Mouse (Mus musculus) G1E-ER4 (cell line): ENCODE data around the gene Zmiz1. TPM values are rescaled to one million over a fixed set of nuclear protein-coding genes. Genes with fewer than 3 reads are reported as not detected.

Experiments
- GATA1 ChIP-seq: IDR thresholded peaks from one replicate; pipeline ENCODE4 v1.8.0; 2012; ENCODE audit warnings: low read length, inconsistent platforms
- polyA plus RNA-seq: library from polyadenylated mRNA; stranded (reverse); fragments of >175 nt; gene quantifications from 2 replicates; pipeline ENCODE4 v1.2.3, GENCODE M21; 2012

Zmiz1 gene
- polyA plus RNA-seq, 1 experiment = not detected

- TF ChIP-seq GATA1 = no peak
Observed at GRCm38 (mm10) chr14:25682020-25682419, 223.0 kb downstream of the Zmiz1 start.

GRCm38 (mm10) chr14:25686216-25686945 is 227.4 kb downstream of the Zmiz1 start:
- TF ChIP-seq GATA1 = no peak

- TF ChIP-seq GATA1 = no peak
Observed at GRCm38 (mm10) chr14:25686983-25687901, 228.3 kb downstream of the Zmiz1 start.

- no peak for TF ChIP-seq GATA1
Observed at GRCm38 (mm10) chr14:25693271-25693887, 234.4 kb downstream of the Zmiz1 start.

- TF ChIP-seq GATA1 = no peak
Observed at GRCm38 (mm10) chr14:25693888-25694568, 235.0 kb downstream of the Zmiz1 start, which contains the start of gene Ppif. TSS of gene Ppif (plus strand) at chr14:25694154.

- no peak for TF ChIP-seq GATA1
Observed at GRCm38 (mm10) chr14:25694569-25694897, 235.5 kb downstream of the Zmiz1 start.

- TF ChIP-seq GATA1 = no peak
Observed at GRCm38 (mm10) chr14:25695059-25695458, 236.1 kb downstream of the Zmiz1 start.

- no peak for TF ChIP-seq GATA1
Observed at GRCm38 (mm10) chr14:25696356-25696755, 237.4 kb downstream of the Zmiz1 start.

- no peak for TF ChIP-seq GATA1
Observed at GRCm38 (mm10) chr14:25701986-25702385, 243.0 kb downstream of the Zmiz1 start.

GRCm38 (mm10) chr14:25707691-25708181 is 248.8 kb downstream of the Zmiz1 start:
- no peak for TF ChIP-seq GATA1

GRCm38 (mm10) chr14:25708451-25708850 is 249.5 kb downstream of the Zmiz1 start:
- no peak for TF ChIP-seq GATA1

GRCm38 (mm10) chr14:25708917-25709316 is 249.9 kb downstream of the Zmiz1 start:
- TF ChIP-seq GATA1 = no peak

- no peak for TF ChIP-seq GATA1
Observed at GRCm38 (mm10) chr14:25710073-25710472, 251.1 kb downstream of the Zmiz1 start.

GRCm38 (mm10) chr14:25710681-25711080 is 251.7 kb downstream of the Zmiz1 start:
- TF ChIP-seq GATA1 = no peak

- TF ChIP-seq GATA1 = no peak
Observed at GRCm38 (mm10) chr14:25711177-25711576, 252.2 kb downstream of the Zmiz1 start.
